Mouse (Mus musculus) erythroblast, embryonic 14.5 days (primary cell): Measurements from ENCODE around the gene Apoc3. TPM values are rescaled to one million over a fixed set of nuclear protein-coding genes. Genes with fewer than 3 reads are reported as not detected.

Experiments used
- H3K27me3 ChIP-seq: 2 replicates; pipeline ENCODE4 v1.6.1; 2012; ENCODE audit warnings: inconsistent platforms; ENCODE audit not compliant: control insufficient read depth
- H3K36me3 ChIP-seq: 2 replicates; pipeline ENCODE4 v1.6.1; 2012; ENCODE audit warnings: mild to moderate bottlenecking, inconsistent platforms; ENCODE audit not compliant: control insufficient read depth
- H3K4me1 ChIP-seq: 2 replicates; pipeline ENCODE4 v1.6.1; 2012; ENCODE audit warnings: inconsistent platforms; ENCODE audit not compliant: control insufficient read depth
- H3K4me3 ChIP-seq: replicated peaks from 2 replicates; pipeline ENCODE3; 2012; ENCODE audit warnings: moderate library complexity, mild to moderate bottlenecking, inconsistent platforms
- H3K9me3 ChIP-seq: 2 replicates; pipeline ENCODE4 v1.6.1; 2012; ENCODE audit warnings: low read length, inconsistent platforms, mixed read lengths; ENCODE audit not compliant: control insufficient read depth
- GATA1 ChIP-seq: IDR thresholded peaks from 2 replicates; pipeline ENCODE4 v1.6.1; 2012; ENCODE audit warnings: low read length, inconsistent platforms, mixed read lengths
- TAL1 ChIP-seq: IDR thresholded peaks from 3 replicates; pipeline ENCODE4 v1.6.1; 2012; ENCODE audit warnings: low read length, inconsistent platforms, mixed read lengths
- polyA plus RNA-seq: library from polyadenylated mRNA; stranded (reverse); fragments of >175 nt; gene quantifications from 2 replicates; pipeline ENCODE4 v1.2.3, GENCODE M21; 2012

The Apoc3 gene
- polyA plus RNA-seq, 1 experiment = not detected

DNA sequence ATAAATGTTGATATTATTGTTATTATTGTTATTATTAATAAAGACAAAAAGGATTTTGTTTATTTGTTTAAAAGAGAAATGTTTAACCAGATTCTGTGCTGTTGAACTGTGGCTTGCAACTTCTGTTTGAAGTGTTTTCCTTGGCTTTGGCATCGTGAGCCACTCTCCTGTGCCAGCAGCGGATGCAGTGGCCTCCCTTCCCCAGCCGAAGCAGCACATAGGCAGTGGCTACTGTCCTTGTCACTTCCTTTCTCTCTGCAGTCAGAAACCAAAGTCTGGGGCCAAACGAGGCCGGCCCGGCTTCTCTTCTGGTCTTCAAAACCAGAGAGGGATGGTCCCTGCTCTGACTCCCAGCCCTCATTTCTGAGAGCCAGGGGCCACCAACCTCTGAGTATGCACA lies 12.3 kb downstream of the Apoc3 start:
- H3K4me1 ChIP-seq = no peaks in the 10 kb centered on the region; the same call in 1 of the 2 replicates
- H3K9me3 ChIP-seq = no peaks in the 10 kb centered on the region
- H3K27me3 ChIP-seq = no peaks in the 10 kb centered on the region
- TF ChIP-seq GATA1 (no peak), TAL1 (no peak)
- no peak overlapping the region for H3K4me3 ChIP-seq
- peaks cover 14% of the 10 kb centered on the region for H3K36me3 ChIP-seq

DNA sequence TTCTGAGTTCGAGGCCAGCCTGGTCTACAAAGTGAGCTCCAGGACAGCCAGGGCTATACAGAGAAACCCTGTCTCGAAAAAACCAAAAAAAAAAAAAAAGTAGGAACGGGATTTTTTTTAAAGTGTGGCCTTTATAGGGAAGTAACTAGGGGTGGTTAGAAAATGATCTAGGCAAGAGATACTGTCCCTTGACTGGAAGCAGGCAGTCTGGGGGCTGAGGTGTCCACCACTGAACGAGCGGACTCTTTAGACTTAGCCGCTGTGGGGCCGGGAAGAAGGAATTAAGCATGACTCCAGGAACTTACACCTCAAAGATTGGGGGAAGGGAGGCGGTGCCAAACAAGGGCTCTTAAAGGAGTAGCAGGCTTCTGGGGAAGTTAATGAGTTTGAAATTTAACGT lies 17.3 kb downstream of the Apoc3 start:
- H3K9me3 ChIP-seq = no peaks in the 10 kb centered on the region
- H3K27me3 ChIP-seq = no peaks in the 10 kb centered on the region
- TF ChIP-seq GATA1 (no peak), TAL1 (no peak)
- peaks cover 30% of the 10 kb centered on the region for H3K4me1 ChIP-seq
- no peak overlapping the region for H3K4me3 ChIP-seq
- peaks cover 17% of the 10 kb centered on the region for H3K36me3 ChIP-seq

DNA sequence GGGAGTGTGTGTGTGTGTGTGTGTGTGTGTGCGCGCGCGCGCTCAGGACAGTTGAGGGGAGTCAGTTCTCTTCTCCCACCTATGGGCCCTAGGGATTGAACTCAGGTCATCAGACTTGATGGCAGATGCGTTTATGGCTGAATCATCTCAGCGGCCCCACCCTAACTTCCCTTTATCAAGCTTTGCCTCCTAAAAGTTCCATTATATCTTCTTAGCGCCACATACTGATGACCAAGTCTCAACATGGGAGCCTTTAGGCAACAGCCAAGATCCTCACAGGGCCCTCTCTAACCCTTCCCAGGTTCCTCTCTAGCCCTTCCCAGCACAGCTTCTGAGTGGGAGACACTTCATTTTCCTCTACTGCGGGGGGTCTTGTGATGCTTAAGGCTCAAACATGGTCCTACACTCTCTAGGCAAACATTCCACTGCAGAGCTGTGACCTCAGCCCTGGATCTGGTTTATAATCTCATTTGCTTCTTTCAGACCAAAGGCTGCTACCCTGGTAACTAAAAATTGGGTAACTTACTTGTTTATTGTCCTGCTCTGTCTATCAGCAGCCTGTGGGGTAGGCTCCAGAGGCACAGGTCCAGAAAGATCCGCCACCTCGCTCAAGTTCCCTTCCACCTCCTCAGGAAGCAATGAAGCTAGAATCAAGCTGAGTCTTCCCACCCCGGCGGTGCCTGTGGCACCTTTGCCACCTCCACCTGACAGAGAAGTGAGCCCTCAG lies 18.5 kb downstream of the Apoc3 start:
- Histone ChIP-seq H3K9me3 (no peaks in the 10 kb centered on the region), H3K4me3 (no peak overlapping the region), H3K27me3 (no peaks in the 10 kb centered on the region), H3K4me1 (peaks cover 30% of the 10 kb centered on the region), H3K36me3 (peaks cover 27% of the 10 kb centered on the region)
- TF ChIP-seq TAL1 (no peak), GATA1 (no peak)

DNA sequence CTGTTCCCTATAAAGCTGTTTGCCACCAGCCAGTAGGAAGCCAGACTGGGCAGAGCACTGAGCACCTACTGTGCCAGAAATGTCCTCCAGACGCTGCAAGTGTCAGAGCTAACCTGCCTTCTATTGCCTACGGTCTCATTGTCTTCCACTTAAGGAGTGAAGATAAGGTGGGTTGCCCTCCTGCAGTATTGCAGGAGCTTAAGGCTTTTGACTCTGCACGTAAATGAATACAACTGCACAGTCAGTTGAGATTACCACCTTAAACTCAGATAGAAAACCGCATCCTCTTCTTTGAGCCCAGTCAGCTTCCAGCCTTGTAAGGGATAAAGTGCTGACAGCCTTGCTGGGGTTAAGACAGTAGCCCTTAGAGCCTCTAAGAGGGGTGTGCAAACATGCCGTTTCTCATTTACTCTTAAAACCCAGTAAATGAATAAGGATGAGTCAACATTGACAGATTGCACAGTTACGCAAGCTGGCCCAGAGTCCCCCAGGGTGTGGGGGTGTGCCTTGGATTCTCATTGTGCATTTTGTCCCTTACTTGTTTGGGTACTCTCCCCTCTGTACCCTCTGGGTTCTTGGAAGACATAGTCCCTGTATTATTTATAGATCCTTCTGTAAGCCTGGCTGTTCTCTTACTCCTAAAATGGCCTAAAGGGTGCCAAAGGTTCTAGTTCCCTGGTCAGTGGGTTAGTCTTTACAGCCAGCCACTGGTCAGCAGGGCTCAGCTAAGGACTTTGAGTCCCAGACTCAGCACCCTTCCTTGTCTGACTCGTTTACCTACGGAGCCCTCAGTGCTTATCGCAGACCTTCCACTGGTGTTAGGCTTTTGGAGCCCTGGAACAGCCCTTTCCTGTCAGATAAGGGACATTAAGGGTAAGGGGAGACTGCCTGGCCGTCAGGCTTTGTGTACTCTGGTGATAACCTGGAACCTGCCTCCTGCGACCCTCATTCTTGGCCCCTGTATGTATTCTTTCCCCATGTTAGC lies 19.8 kb downstream of the Apoc3 start:
- Histone ChIP-seq H3K4me3 (no peak overlapping the region), H3K4me1 (peaks cover 30% of the 10 kb centered on the region)

GRCm38 (mm10) chr9:46214946-46215337 lies 20.5 kb downstream of the Apoc3 start:
- TF ChIP-seq GATA1 = no peak
- TF ChIP-seq TAL1 = no peak
- Histone ChIP-seq H3K4me3 (no peak overlapping the region), H3K27me3 (no peaks in the 10 kb centered on the region), H3K9me3 (no peaks in the 10 kb centered on the region), H3K4me1 (peaks cover 30% of the 10 kb centered on the region), H3K36me3 (peaks cover 31% of the 10 kb centered on the region)

More for the DNA sequence above, 19.8 kb downstream of the Apoc3 start:
- Histone ChIP-seq H3K9me3 (no peaks in the 10 kb centered on the region), H3K36me3 (peaks cover 31% of the 10 kb centered on the region), H3K27me3 (no peaks in the 10 kb centered on the region)
- TF ChIP-seq GATA1 (no peak), TAL1 (no peak)

GRCm38 (mm10) chr9:46214276-46214675 lies 21.2 kb downstream of the Apoc3 start:
- no peak overlapping the region for H3K4me3 ChIP-seq
- TF ChIP-seq TAL1 (no peak), GATA1 (no peak)
- H3K36me3 ChIP-seq = peaks cover 32% of the 10 kb centered on the region
- peaks cover 30% of the 10 kb centered on the region for H3K4me1 ChIP-seq
- H3K9me3 ChIP-seq = no peaks in the 10 kb centered on the region
- no peaks in the 10 kb centered on the region for H3K27me3 ChIP-seq

GRCm38 (mm10) chr9:46210473-46210872 lies 25.0 kb downstream of the Apoc3 start:
- Histone ChIP-seq H3K4me3 (no peak overlapping the region), H3K27me3 (no peaks in the 10 kb centered on the region), H3K9me3 (no peaks in the 10 kb centered on the region), H3K36me3 (peaks cover 44% of the 10 kb centered on the region), H3K4me1 (peaks cover 26% of the 10 kb centered on the region)
- no peak for TF ChIP-seq TAL1
- no peak for TF ChIP-seq GATA1

GRCm38 (mm10) chr9:46208401-46208974 lies 26.9 kb downstream of the Apoc3 start:
- Histone ChIP-seq H3K4me1 (peaks cover 15% of the 10 kb centered on the region), H3K4me3 (no peak overlapping the region), H3K36me3 (peaks cover 55% of the 10 kb centered on the region), H3K27me3 (no peaks in the 10 kb centered on the region), H3K9me3 (no peaks in the 10 kb centered on the region)
- no peak for TF ChIP-seq GATA1
- no peak for TF ChIP-seq TAL1

DNA sequence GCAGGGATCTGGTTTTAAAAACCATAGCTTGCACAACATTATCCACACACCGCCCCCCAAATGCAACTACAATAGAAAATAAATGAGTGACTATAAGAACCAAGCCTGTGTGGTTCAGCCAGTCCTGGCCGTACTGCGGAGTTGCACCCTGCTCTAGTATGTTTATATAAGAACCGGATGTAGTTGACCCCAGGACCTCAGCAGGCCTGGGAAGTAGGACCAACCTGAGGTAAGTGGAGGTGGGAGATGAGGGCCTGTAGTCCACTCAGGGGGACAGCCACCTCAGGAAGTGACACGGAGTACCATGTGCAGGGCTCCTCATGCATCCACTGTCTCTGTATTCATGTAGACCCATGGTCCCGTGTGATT lies 28.0 kb downstream of the Apoc3 start:
- peaks cover 48% of the 10 kb centered on the region for H3K36me3 ChIP-seq
- no peak overlapping the region for H3K4me3 ChIP-seq
- TF ChIP-seq GATA1 (no peak), TAL1 (no peak)
- H3K27me3 ChIP-seq = no peaks in the 10 kb centered on the region
- no peaks in the 10 kb centered on the region for H3K9me3 ChIP-seq
- peaks cover 15% of the 10 kb centered on the region for H3K4me1 ChIP-seq
